Mouse (Mus musculus) right cerebral cortex, postnatal 4 days (tissue): ENCODE measurements around the gene 4930507D05Rik.
"Not testable (repeated sequence)": the region's sequence is repeated elsewhere in the genome, so short reads cannot be mapped to it uniquely, and the experiment has no call there.

Source experiments
- DNase-seq: peaks from one replicate; pipeline ENCODE4 v3.0.0-alpha.2; 2022

The 4930507D05Rik gene

DNA sequence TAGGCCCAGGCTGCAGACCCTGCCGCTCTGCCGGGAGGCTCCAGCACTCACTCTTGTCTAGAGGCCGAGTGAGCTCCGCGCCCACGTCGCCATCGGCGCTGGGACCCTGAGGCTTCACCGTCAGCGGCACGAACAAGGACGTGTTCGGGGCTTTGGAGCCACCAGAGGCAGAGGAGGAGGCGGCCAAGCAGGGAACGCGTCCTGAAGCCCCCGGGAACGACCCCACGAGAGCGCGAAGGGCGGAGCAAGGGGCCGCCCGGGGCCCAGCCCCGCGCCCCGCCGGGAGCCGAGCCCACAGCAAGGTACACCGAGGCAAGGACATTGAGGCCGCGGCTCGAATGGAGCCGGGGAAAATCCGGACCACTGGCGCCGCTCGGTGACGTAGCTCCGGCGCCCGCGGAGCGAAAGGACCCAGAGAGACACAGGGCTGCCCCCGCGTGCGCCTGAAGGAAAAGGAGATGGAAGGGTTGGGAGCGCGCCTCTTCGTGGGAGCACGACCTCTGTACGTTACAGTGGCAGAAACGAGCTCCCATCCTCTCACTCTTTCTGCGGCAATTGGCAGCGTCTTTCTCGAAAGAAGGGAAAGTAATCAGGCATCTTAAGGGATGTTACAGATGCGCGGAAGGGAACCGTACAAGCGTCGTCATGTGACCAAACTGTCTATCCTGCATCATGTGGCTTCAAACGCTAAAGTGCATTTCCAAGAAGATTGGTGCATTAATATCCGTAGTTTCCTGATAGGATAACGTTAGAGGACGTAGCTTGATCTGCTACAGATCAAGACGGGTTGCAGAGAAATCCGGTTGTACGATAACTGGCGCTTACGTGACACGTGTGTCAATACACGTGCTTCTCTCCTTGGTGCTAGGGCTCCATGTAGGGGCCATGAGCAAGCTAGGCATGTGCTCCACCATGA is at the start of gene 4930507D05Rik, which contains the start of gene Supv3l1:
4930507D05Rik (plus strand) TSS at position 126 of the 916 bp plus-strand sequence.
Supv3l1 (minus strand) TSS at position 375 of the 916 bp plus-strand sequence.
- DNase-seq, result peak; percentile 95

DNA sequence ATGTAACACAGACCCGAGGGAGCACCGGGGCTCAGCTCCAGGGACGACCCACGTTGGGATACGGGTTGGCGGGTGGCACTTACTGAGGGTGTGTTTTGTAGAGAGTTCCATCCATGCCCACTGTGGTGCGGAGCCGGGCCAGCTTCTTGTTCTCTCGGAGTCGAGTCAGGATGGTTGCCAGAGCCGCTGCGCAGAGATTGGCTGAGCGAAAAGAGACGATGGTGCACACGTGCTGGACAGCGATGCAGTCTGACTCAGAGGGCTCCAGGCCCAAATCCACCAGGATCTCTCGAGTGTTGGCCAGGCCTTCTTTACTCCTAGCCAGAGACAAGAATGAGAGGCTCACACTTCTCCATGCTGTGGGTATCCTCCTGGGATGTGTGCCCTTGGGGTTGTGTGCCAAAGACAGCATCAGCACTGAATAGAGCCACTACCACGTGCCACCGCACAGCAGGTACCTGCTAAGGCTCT is 47.6 kb upstream of the 4930507D05Rik start:
- DNase-seq, result peak; percentile 35

GRCm38 (mm10) chr10:62404901-62405300 is 44.4 kb upstream of the 4930507D05Rik start:
- peak; percentile 9 for DNase-seq

GRCm38 (mm10) chr10:62410943-62411342 is 38.3 kb upstream of the 4930507D05Rik start:
- DNase-seq, result peak; percentile 61

- DNase-seq, result no peak
Observed at GRCm38 (mm10) chr10:62411431-62412410, 37.6 kb upstream of the 4930507D05Rik start.

DNA sequence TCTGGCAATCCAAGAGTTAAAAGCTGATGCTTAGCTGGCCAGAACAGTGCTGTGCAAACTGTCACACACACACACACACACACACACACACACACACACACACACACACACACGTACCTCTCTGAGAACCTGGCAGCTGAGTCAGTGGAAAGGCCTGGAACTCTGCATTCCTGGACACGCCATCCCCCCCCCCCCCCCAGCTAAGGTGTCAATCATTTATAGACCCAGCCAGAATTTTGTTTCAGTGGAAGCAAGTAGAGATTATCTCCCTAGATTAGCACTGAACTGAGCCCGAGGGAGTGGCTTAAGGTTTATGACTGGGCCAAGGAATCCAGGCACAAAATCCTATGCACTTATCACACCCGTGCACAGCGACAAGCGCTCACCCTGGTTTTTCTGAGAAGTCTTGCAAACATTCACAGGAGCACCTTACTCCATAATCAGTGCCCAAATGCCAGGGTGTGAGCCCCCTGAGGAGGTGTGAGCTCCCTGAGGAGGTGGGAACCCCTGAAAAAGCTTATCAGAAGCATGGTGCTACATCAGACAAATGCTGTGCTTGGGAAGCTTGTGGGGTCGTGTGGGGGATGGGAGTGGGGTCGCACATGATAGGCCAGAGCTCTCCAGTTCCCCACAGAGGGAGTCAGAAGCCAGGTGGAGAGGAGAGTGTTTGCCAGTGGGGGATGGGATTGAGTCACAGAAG is 36.2 kb upstream of the 4930507D05Rik start:
- no peak for DNase-seq

- DNase-seq, result no peak
Observed at GRCm38 (mm10) chr10:62413606-62413982, 35.7 kb upstream of the 4930507D05Rik start.

DNA sequence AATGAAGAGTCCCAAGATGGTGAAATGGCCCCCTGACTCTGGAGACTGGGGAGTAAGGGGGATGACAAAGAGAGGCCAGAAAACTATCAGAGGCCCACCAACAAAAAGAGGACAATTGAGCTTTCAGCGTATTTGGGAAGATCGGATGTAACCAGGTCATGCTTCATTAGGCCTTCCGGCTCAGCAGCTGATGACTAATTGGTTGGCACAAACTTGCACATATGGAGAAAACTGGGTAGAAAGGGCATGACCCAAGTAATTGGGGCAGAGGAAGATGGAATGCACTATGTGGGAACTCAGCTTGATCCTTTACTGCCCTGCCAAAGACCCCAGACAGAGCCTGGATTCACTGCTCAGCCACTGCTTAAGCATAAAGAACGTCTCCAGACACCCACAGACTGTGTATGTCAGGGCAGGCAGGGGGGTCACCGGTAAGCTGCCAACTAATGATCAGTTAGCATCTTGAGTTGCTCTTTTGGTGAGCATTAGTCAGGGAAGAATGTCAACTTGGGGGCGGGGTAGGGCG is 30.4 kb upstream of the 4930507D05Rik start:
- no peak for DNase-seq

- no peak for DNase-seq
Observed at GRCm38 (mm10) chr10:62419422-62419821, 29.9 kb upstream of the 4930507D05Rik start.

DNA sequence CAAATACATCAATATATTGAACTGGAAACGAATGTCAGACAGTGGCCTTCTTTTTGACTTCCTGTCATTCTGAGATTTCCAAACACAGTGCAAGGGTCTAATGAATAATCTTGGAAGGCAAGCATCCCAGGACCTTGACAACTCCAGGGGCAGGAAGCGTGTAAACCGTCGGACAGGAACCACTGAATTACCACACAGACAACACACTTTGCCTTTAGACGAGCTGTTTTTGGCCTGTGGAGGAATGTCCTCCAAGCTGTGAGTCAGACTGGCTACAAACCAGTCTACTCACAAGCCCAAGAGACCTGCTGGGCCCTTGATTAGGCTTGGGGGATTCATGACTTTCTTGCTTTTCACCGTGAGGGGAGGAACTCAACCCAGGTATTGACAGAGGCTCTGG is 28.9 kb upstream of the 4930507D05Rik start:
- no peak for DNase-seq

GRCm38 (mm10) chr10:62421127-62421526 is 28.2 kb upstream of the 4930507D05Rik start:
- DNase-seq, result no peak

- no peak for DNase-seq
Observed at GRCm38 (mm10) chr10:62422255-62422654, 27.0 kb upstream of the 4930507D05Rik start, which contains the start of gene Hkdc1. Gene Hkdc1 (minus strand): TSS chr10:62422491.

- no peak for DNase-seq
Observed at GRCm38 (mm10) chr10:62425081-62425871, 24.0 kb upstream of the 4930507D05Rik start.

GRCm38 (mm10) chr10:62430427-62430826 is 18.9 kb upstream of the 4930507D05Rik start:
- DNase-seq, result no peak

- DNase-seq, result no peak
Observed at GRCm38 (mm10) chr10:62450280-62450640, 971 bp downstream of the 4930507D05Rik start.

- DNase-seq, result not testable (repeated sequence)
Observed at GRCm38 (mm10) chr10:62452001-62452400, 2.7 kb downstream of the 4930507D05Rik start.

DNA sequence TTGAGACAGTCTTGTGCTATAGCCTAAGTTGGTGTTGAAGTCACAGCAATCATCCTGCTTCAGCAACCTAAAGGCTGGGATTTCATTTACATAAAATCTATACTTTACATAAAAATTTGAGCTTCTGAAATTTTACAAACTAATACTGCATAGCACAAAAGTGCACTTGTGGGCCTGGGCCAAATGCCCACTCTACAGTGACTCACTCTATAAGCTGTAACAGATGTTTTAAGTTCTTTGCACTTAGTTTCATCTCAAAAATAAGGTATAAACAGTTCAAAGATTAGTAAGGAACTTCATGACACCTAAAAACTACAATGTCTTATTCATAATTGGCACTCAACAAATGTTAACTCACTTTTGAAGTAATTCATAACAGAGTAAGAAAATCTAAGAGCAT is 12.0 kb downstream of the 4930507D05Rik start:
- DNase-seq, result no peak

DNA sequence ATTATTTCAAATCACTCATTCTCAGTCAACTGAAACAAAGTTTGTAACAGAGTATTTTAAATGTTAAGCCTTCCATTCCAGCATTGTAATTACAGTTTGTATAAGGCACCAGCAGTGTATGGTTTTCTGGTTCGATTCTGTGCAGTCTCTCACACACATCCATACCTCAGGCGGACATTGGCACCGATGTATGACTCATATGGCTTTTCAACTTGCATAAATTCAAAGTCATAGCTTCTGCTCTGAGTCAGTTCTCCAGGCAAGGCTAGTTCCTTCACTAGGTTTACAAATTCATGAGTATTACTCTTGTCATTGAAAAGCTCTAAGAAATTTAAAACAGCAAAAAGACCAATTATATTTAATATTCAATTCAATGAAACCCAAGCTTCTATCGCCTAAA is 20.4 kb downstream of the 4930507D05Rik start:
- DNase-seq, result no peak

DNA sequence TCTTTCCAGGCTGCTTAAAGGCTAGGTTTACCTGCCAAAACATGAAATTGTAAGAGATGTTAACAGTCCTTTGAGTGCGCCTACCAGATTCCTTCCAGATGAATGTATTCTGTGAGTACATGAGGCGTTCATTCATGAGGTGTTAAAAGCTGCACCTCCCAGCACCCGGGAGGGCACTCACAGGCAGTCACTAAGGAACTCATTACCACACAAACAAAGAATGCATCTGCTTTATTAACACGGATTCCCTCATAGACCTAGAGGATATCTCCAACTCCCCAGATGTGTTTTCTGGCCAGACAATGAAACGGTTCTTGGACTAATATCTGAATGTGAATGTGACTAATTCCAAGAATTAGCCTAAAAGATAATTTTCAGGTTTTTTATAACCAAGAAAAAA is 21.8 kb downstream of the 4930507D05Rik start:
- DNase-seq, result no peak

- DNase-seq, result no peak
Observed at GRCm38 (mm10) chr10:62474944-62475343, 25.7 kb downstream of the 4930507D05Rik start.

GRCm38 (mm10) chr10:62476980-62477379 is 27.7 kb downstream of the 4930507D05Rik start:
- no peak for DNase-seq
